Mouse (Mus musculus): ENCODE results near the gene 1700001F09Rik.
"Not testable (repeated sequence)": the region's sequence is repeated elsewhere in the genome, so short reads cannot be mapped to it uniquely, and the experiment has no call there.

DNA sequence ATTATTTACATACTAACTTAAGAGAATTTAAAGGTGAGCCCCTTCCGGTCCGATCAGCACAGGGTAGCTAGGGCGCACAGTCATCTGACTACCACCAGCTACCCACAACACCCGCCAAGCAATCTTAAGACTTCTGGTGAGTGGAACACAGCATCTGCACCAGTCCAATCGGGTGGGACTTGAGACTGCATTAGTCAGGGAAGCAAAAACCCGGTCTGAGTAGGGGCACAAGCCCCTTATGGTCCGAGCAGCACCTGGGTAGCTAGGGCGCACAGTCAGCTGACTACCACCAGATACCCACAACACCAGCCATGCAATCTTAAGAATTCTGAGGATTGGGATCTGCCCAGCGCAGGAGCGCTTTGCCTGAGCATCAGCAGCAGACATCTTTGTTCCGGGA, 14.1 kb upstream of the 1700001F09Rik start:
- not testable (repeated sequence) for TF ChIP-seq CTCF (IDR thresholded peaks at IDR 0.05; ENCODE audit: borderline replicate concordance, extremely low read depth, insufficient read depth, insufficient read length); POLR2A (IDR thresholded peaks at IDR 0.05; ENCODE audit: borderline replicate concordance, extremely low read depth, insufficient read depth, insufficient read length, poor library complexity, severe bottlenecking)
